Mouse (Mus musculus) embryonic facial prominence, embryonic 13.5 days (tissue): ENCODE data around the gene Slc35d3. TPM values are rescaled to one million over a fixed set of nuclear protein-coding genes. Genes with fewer than 3 reads are reported as not detected.

ENCODE experiments used
- ATAC-seq: fragments of 200-750 bp; cut with Nextera tagmentation; 2 replicates; pipeline ENCODE4 v1.8.0; 2017; ENCODE audit warnings: low read depth; ENCODE audit not compliant: insufficient number of reproducible peaks, insufficient read depth, low FRiP score, low TSS enrichment
- H3K27ac ChIP-seq: fragments of 300-500 bp; sonication (generic); 2 replicates; pipeline ENCODE4 v1.5.1; 2015; ENCODE audit warnings: moderate library complexity, mild to moderate bottlenecking, inconsistent platforms
- H3K27me3 ChIP-seq: fragments of 300-500 bp; sonication (generic); 2 replicates; pipeline ENCODE4 v1.6.1; 2015; ENCODE audit warnings: mild to moderate bottlenecking, inconsistent platforms
- H3K36me3 ChIP-seq: fragments of 300-500 bp; sonication (generic); 2 replicates; pipeline ENCODE4 v1.6.1; 2015; ENCODE audit warnings: mild to moderate bottlenecking, inconsistent platforms
- H3K4me1 ChIP-seq: fragments of 300-500 bp; sonication (generic); 2 replicates; pipeline ENCODE4 v1.6.1; 2015; ENCODE audit warnings: inconsistent platforms
- H3K4me2 ChIP-seq: fragments of 300-500 bp; sonication (generic); 2 replicates; pipeline ENCODE4 v1.6.1; 2015; ENCODE audit warnings: moderate library complexity, mild to moderate bottlenecking, inconsistent platforms
- H3K4me3 ChIP-seq: fragments of 300-500 bp; sonication (generic); 2 replicates; pipeline ENCODE4 v1.5.1; 2015; ENCODE audit warnings: mild to moderate bottlenecking, inconsistent platforms
- H3K9ac ChIP-seq: fragments of 300-500 bp; sonication (generic); 2 replicates; pipeline ENCODE4 v1.6.1; 2015; ENCODE audit warnings: mild to moderate bottlenecking, inconsistent platforms
- H3K9me3 ChIP-seq: fragments of 300-500 bp; sonication (generic); 2 replicates; pipeline ENCODE4 v1.6.1; 2016; ENCODE audit warnings: inconsistent platforms
- WGBS: fragments of 180-500 bp; shearing (Covaris S2); methylation state at CpG from one replicate; pipeline ENCODE4 v1.1.7; 2015; ENCODE audit warnings: mixed read lengths; 5-methylcytosine and 5-hydroxymethylcytosine counted together
- polyA plus RNA-seq: library from polyadenylated mRNA; unstranded; fragments of >200 nt; fragmentation: Nextera tagmentation; extraction: Ambion mirVana; gene quantifications from 2 replicates; pipeline ENCODE4 v1.2.1, GENCODE M21; 2015

Gene Slc35d3
- polyA plus RNA-seq, 1 experiment from 2014 or later = 0.27 TPM

GRCm38 (mm10) chr10:19831072-19831849 is 20.0 kb downstream of the Slc35d3 start:
- no peaks in the 10 kb centered on the region for H3K9me3 ChIP-seq
- H3K4me2 ChIP-seq = no peak overlapping the region
- no peak overlapping the region for H3K27ac ChIP-seq
- ATAC-seq = no peak
- no peak overlapping the region for H3K4me3 ChIP-seq
- H3K27me3 ChIP-seq = peaks cover 8% of the 10 kb centered on the region; the same call in 1 of the 2 replicates
- H3K36me3 ChIP-seq = no peaks in the 10 kb centered on the region
- 81% methylated on average over 5 of the region's 5 CpGs for WGBS
- no peak overlapping the region for H3K9ac ChIP-seq
- H3K4me1 ChIP-seq = no peaks in the 10 kb centered on the region

DNA sequence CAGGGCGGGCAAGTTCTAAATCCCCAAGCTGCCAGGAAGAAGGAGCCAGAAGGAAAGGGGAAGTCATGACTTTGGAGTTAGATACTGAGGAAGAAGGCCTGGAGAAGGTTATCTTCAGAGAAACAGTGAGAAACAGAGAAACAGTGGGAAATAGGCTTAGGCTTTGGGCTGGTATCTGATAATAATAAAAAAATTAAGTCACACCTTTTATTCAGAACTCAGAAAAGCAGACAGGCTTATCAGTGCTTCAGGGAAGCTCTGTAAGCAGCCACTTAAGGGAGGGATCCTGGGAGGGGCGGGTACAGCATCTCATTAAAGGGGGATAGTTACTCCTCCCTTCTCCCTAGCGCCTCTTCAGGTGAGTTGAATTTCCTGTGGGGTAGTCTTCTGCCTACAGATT is 30.3 kb downstream of the Slc35d3 start:
- WGBS = 53% methylated on average over 3 of the region's 3 CpGs
- no peak for ATAC-seq
- Histone ChIP-seq H3K4me3 (no peak overlapping the region), H3K4me2 (no peak overlapping the region), H3K9me3 (no peaks in the 10 kb centered on the region), H3K27ac (no peak overlapping the region), H3K9ac (no peak overlapping the region), H3K27me3 (peaks cover 3% of the 10 kb centered on the region; the same call in 1 of the 2 replicates), H3K4me1 (no peaks in the 10 kb centered on the region), H3K36me3 (no peaks in the 10 kb centered on the region)

GRCm38 (mm10) chr10:19818723-19819355 is 32.4 kb downstream of the Slc35d3 start:
- no peak overlapping the region for H3K9ac ChIP-seq
- H3K9me3 ChIP-seq = no peaks in the 10 kb centered on the region
- no peak overlapping the region for H3K27ac ChIP-seq
- no peak for ATAC-seq
- WGBS = 60% methylated on average over 16 of the region's 16 CpGs
- H3K4me2 ChIP-seq = no peak overlapping the region
- H3K4me1 ChIP-seq = no peaks in the 10 kb centered on the region
- H3K27me3 ChIP-seq = peaks cover 6% of the 10 kb centered on the region; the same call in 1 of the 2 replicates
- H3K36me3 ChIP-seq = no peaks in the 10 kb centered on the region
- no peak overlapping the region for H3K4me3 ChIP-seq

GRCm38 (mm10) chr10:19815371-19815770 is 35.9 kb downstream of the Slc35d3 start:
- no peak overlapping the region for H3K4me2 ChIP-seq
- H3K36me3 ChIP-seq = no peaks in the 10 kb centered on the region
- peaks cover 11% of the 10 kb centered on the region; the same call in 1 of the 2 replicates for H3K27me3 ChIP-seq
- H3K4me1 ChIP-seq = no peaks in the 10 kb centered on the region
- ATAC-seq = no peak
- H3K4me3 ChIP-seq = no peak overlapping the region
- no peaks in the 10 kb centered on the region for H3K9me3 ChIP-seq
- H3K27ac ChIP-seq = no peak overlapping the region
- WGBS = 20% methylated on average over 8 of the region's 8 CpGs
- no peak overlapping the region for H3K9ac ChIP-seq

DNA sequence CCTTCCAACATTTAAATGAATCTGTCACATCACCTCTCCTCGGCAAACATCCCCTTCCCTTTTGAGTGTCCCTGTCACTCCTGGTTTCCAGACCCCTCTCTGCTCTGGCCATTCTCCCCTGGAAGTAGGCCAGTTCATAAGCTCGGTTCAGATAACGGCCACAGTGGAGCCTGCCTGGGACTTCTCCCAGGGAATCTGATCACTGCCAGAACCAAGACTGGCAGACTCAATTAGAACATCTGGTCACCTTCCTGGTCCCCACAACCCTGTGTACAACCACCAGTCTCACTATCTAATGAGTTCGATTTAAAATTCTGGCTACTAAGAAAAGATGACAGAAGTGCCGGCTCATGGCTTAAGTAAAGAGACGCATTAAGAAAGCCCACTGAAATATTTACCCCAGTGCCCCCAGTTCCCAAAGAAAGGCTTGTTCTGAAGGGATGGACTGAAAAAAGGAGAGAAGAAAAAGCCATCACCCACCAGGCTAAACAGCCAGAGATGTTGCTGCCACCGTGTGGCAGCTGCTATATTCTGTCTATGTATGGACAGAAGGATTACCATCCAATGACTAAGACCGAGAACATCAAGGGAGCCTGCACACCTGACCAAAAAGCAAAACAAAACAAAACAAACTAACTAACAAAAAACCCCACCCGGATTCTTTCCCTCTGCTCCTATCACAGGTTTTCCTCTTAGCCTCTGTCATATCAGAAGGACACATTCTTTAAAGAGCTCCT is 39.7 kb downstream of the Slc35d3 start:
- Histone ChIP-seq H3K27ac (no peak overlapping the region), H3K9ac (no peak overlapping the region), H3K36me3 (no peaks in the 10 kb centered on the region), H3K27me3 (peaks cover 8% of the 10 kb centered on the region; the same call in 1 of the 2 replicates), H3K4me3 (no peak overlapping the region), H3K4me2 (no peak overlapping the region), H3K9me3 (no peaks in the 10 kb centered on the region), H3K4me1 (no peaks in the 10 kb centered on the region)
- WGBS = 53% methylated on average over 9 of the region's 9 CpGs
- no peak for ATAC-seq

- Histone ChIP-seq H3K9ac (no peak overlapping the region), H3K27me3 (no peaks in the 10 kb centered on the region), H3K4me3 (no peak overlapping the region), H3K4me1 (no peaks in the 10 kb centered on the region), H3K9me3 (no peaks in the 10 kb centered on the region), H3K27ac (no peak overlapping the region), H3K4me2 (no peak overlapping the region), H3K36me3 (no peaks in the 10 kb centered on the region)
- 80% methylated on average over 7 of the region's 7 CpGs for WGBS
- no peak for ATAC-seq
These were observed 46.5 kb downstream of the Slc35d3 start for GRCm38 (mm10) chr10:19804763-19805162.

- no peak for ATAC-seq
- no peak overlapping the region for H3K4me2 ChIP-seq
- no peaks in the 10 kb centered on the region for H3K4me1 ChIP-seq
- H3K27ac ChIP-seq = no peak overlapping the region
- no peak overlapping the region for H3K9ac ChIP-seq
- no peaks in the 10 kb centered on the region for H3K27me3 ChIP-seq
- H3K36me3 ChIP-seq = no peaks in the 10 kb centered on the region
- peaks cover 3% of the 10 kb centered on the region; the same call in 1 of the 2 replicates for H3K9me3 ChIP-seq
- WGBS = 83% methylated on average over 7 of the region's 7 CpGs
- no peak overlapping the region for H3K4me3 ChIP-seq
These were observed 48.3 kb downstream of the Slc35d3 start for GRCm38 (mm10) chr10:19802958-19803357.

Other genes with a start within 250 kb of the Slc35d3 start
- not detected in 2 replicates for gene Il22ra2, start 229.5 kb downstream of the Slc35d3 start, polyA plus RNA-seq
- gene Il20ra, start 138.9 kb downstream of the Slc35d3 start, polyA plus RNA-seq = 0.17 and 0.18 TPM in 2 replicates
- 21.5 and 24.9 TPM in 2 replicates for gene Pex7, start 56.2 kb upstream of the Slc35d3 start, polyA plus RNA-seq
- gene Map3k5, start 83.0 kb upstream of the Slc35d3 start, polyA plus RNA-seq = 2.0 and 2.2 TPM in 2 replicates